Mouse (Mus musculus) spleen, postnatal 4 days (tissue): ENCODE results near the gene Olfr324.

Experiments
- DNase-seq, 2 experiments: peaks; one replicate each; pipeline ENCODE4 v3.0.0; 2022; ENCODE audit warnings: low spot score in 2 of 2

The Olfr324 gene

GRCm38 (mm10) chr11:58594814-58595213 lies at the start of gene Olfr324:
TSS of gene Olfr324 (plus strand) at chr11:58595114.
- no peak for DNase-seq

GRCm38 (mm10) chr11:58546322-58546721 lies 48.6 kb upstream of the Olfr324 start, which contains the start of gene Olfr329-ps:
TSS of gene Olfr329-ps (minus strand) at chr11:58546422.
- DNase-seq = no peak

GRCm38 (mm10) chr11:58555536-58555935 lies 39.4 kb upstream of the Olfr324 start, which contains the start of gene Olfr328:
TSS of gene Olfr328 (minus strand) at chr11:58555636.
- no peak for DNase-seq

GRCm38 (mm10) chr11:58570405-58570804 lies 24.5 kb upstream of the Olfr324 start, which contains the start of gene Olfr224:
TSS of gene Olfr224 (minus strand) at chr11:58570553.
- DNase-seq = no peak

GRCm38 (mm10) chr11:58577430-58577829 lies 17.5 kb upstream of the Olfr324 start, which contains the start of gene Olfr325:
TSS of gene Olfr325 (plus strand) at chr11:58577730.
- no peak for DNase-seq

- DNase-seq = no peak
Observed at GRCm38 (mm10) chr11:58578636-58579035, 16.3 kb upstream of the Olfr324 start.

- DNase-seq = peak; percentile 71 to 88
Observed at GRCm38 (mm10) chr11:58587898-58588348, 7.0 kb upstream of the Olfr324 start.

GRCm38 (mm10) chr11:58588620-58589250 lies 6.2 kb upstream of the Olfr324 start:
- no peak for DNase-seq

GRCm38 (mm10) chr11:58597837-58598236 lies 2.9 kb downstream of the Olfr324 start:
- DNase-seq = peak in 1 of 2 experiments; percentile 44

- no peak for DNase-seq
Observed at GRCm38 (mm10) chr11:58602062-58602461, 7.1 kb downstream of the Olfr324 start.

- DNase-seq = no peak
Observed at GRCm38 (mm10) chr11:58602800-58603560, 8.1 kb downstream of the Olfr324 start.

- DNase-seq = no peak
Observed at GRCm38 (mm10) chr11:58604688-58605087, 9.8 kb downstream of the Olfr324 start.

- no peak for DNase-seq
Observed at GRCm38 (mm10) chr11:58605228-58605627, 10.3 kb downstream of the Olfr324 start.

- no peak for DNase-seq
Observed at GRCm38 (mm10) chr11:58606177-58606919, 11.4 kb downstream of the Olfr324 start.

GRCm38 (mm10) chr11:58607030-58607429 lies 12.1 kb downstream of the Olfr324 start:
- no peak for DNase-seq

GRCm38 (mm10) chr11:58613359-58613758 lies 18.4 kb downstream of the Olfr324 start:
- no peak for DNase-seq

GRCm38 (mm10) chr11:58614526-58614925 lies 19.6 kb downstream of the Olfr324 start:
- DNase-seq = no peak

- DNase-seq = no peak
Observed at GRCm38 (mm10) chr11:58615975-58616374, 21.1 kb downstream of the Olfr324 start, which contains the start of gene 2210407C18Rik. TSS of gene 2210407C18Rik (minus strand) at chr11:58616075.

- no peak for DNase-seq
Observed at GRCm38 (mm10) chr11:58618369-58618768, 23.5 kb downstream of the Olfr324 start.

- DNase-seq = no peak
Observed at GRCm38 (mm10) chr11:58618793-58619192, 23.9 kb downstream of the Olfr324 start.

GRCm38 (mm10) chr11:58626146-58626545 lies 31.2 kb downstream of the Olfr324 start:
- DNase-seq = no peak

GRCm38 (mm10) chr11:58630401-58630800 lies 35.5 kb downstream of the Olfr324 start, which contains the start of gene Olfr323:
TSS of gene Olfr323 (minus strand) at chr11:58630501.
- DNase-seq = no peak
